Mouse (Mus musculus): Measurements from ENCODE around the gene Gpx2. TPM values are rescaled to one million over a fixed set of nuclear protein-coding genes. Genes with fewer than 3 reads are reported as not detected.

The Gpx2 gene
- total RNA-seq (2023), result not detected

GRCm38 (mm10) chr12:76795350-76795749 lies at the start of gene Gpx2:
Gene Gpx2, minus strand, starts transcription at chr12:76795554.

GRCm38 (mm10) chr12:76822651-76823041 lies 27.3 kb upstream of the Gpx2 start, which contains the start of gene Rab15:
Gene Rab15, minus strand, starts transcription at chr12:76822908.

GRCm38 (mm10) chr12:76765354-76765851 lies 30.0 kb downstream of the Gpx2 start, which contains the start of the genes Churc1 and Fntb:
Gene Churc1, plus strand, starts transcription at chr12:76765538.
Gene Fntb, plus strand, starts transcription at chr12:76765589.

Other genes with a start within 250 kb of the Gpx2 start
- under 1 TPM in 1 of 2 experiments, not detected in 1; 0.10 TPM for gene Sptb, start 85.0 kb downstream of the Gpx2 start, total RNA-seq (2023)
- gene Churc1, start 30.0 kb downstream of the Gpx2 start, total RNA-seq (2023), result 10 to 100 TPM; 23.5 to 24.5 TPM
- gene Fntb, start 30.0 kb downstream of the Gpx2 start, total RNA-seq (2023), result 1 to 10 TPM; 2.3 to 3.5 TPM
- gene Rab15, start 27.4 kb upstream of the Gpx2 start, total RNA-seq (2023), result not detected
- 100 to 1,000 TPM; 144 to 148 TPM for gene Max, start 166.6 kb upstream of the Gpx2 start, total RNA-seq (2023)